Mouse (Mus musculus): ENCODE data around the gene Trmt44. TPM values are rescaled to one million over a fixed set of nuclear protein-coding genes. Genes with fewer than 3 reads are reported as not detected.

The Trmt44 gene
- total RNA-seq, 2 experiments from 2014 or later: 8.4 to 8.5 TPM

DNA sequence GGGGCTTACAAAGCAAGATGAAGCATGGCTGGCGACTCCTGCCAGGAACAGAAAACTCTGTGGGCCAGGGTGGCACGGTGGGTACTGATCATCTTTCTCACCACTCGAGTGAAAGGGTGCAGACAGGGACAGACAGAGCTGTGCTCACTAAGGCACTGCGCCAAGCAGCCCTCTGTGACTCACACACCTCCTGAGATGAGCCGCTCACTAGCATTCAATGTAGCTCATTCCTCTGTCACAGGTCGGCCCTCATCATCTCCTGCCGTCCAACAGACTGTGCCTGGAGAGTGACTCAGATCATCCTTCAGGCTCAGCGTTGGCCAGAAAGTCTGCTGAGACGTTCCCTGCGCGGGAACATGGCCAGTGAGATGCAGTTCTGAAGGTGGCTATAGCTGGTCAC lies 58.1 kb downstream of the Trmt44 start:
- DNase-seq (ENCODE audit: low spot score in 2 of 2): no peak
- Histone ChIP-seq H3K4me3 (no peak overlapping the region), H3K27ac (no peak overlapping the region)
- TF ChIP-seq CTCF (conservative IDR thresholded peaks at IDR 0.05): no peak

DNA sequence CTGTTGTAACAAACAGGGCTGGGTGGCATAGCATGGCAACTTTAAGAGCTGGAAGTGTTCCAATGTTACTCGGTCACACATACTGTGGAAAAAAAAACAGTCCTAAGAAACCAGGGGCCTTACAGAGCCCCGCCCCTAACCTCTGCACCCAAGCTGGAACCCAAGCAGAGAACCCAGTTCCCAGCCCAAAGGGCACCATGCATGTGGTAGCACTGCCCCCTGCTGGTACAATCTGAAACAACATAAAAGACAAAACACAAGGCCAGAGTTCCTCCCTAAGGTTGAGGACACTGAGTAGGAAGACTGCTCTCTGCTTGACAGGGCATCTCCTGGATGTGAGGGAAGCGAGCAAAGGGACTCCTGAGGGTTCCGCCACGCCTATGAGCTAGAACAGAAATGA lies 64.3 kb downstream of the Trmt44 start:
- Histone ChIP-seq H3K27ac (no peak overlapping the region), H3K4me3 (no peak overlapping the region)
- DNase-seq (ENCODE audit: low spot score in 2 of 2): peak; percentile 56 to 81
- TF ChIP-seq CTCF (conservative IDR thresholded peaks at IDR 0.05): peak; percentile 93

Other genes starting within 250 kb of the Trmt44 start
- gene Hmx1, start 186.0 kb downstream of the Trmt44 start, total RNA-seq (2021): not detected
- gene Cpz, start 49.4 kb downstream of the Trmt44 start, total RNA-seq (2021): not detected
- 10 to 100 TPM; 24.6 to 34.6 TPM for gene Acox3, start 8.0 kb upstream of the Trmt44 start, total RNA-seq (2021)
- 1 to 10 TPM; 5.5 to 5.6 TPM for gene Htra3, start 104.7 kb upstream of the Trmt44 start, total RNA-seq (2021)
- gene Sh3tc1, start 164.9 kb upstream of the Trmt44 start, total RNA-seq (2021): 1 to 10 TPM; 1.7 to 2.4 TPM
- 100 to 1,000 TPM; 133 to 163 TPM for gene Ablim2, start 182.8 kb upstream of the Trmt44 start, total RNA-seq (2021)

Measured in layer of hippocampus, adult 2 months (tissue).